Mouse (Mus musculus) ES-E14 (cell line): ENCODE data around the gene Map2k6. TPM values are rescaled to one million over a fixed set of nuclear protein-coding genes. Genes with fewer than 3 reads are reported as not detected.

Experiments used
- DNase-seq: peaks from one replicate; pipeline ENCODE4 v3.0.0-alpha.2; 2013; ENCODE audit warnings: low read depth, low spot score
- H3K27ac ChIP-seq: 2 replicates; pipeline ENCODE4 v1.5.1; 2012; ENCODE audit warnings: low read depth, mild to moderate bottlenecking, low read length, moderate library complexity, mixed read lengths; ENCODE audit not compliant: poor library complexity, insufficient read depth, severe bottlenecking
- H3K36me3 ChIP-seq: 2 replicates; pipeline ENCODE4 v1.6.1; 2012; ENCODE audit warnings: mild to moderate bottlenecking, low read length, moderate library complexity, mixed read lengths; ENCODE audit not compliant: control insufficient read depth, poor library complexity, insufficient read depth, severe bottlenecking
- H3K4me1 ChIP-seq, 2 experiments: fragments of 150-350 bp in 1 of 2; sonication (generic) in 1 of 2; 2 replicates each; pipeline ENCODE4 v1.6.1; 2012; ENCODE audit warnings: low read length in 2 of 2, mild to moderate bottlenecking in 1 of 2, mixed read lengths in 1 of 2; ENCODE audit not compliant: control insufficient read depth in 2 of 2, insufficient read depth in 2 of 2, poor library complexity in 1 of 2
- H3K4me3 ChIP-seq, 2 experiments: fragments of 150-350 bp in 1 of 2; sonication (generic) in 1 of 2; 2 replicates each; pipeline ENCODE4 v1.5.1; 2012; ENCODE audit warnings: low read length in 2 of 2, low read depth in 1 of 2, mild to moderate bottlenecking in 1 of 2, mixed read lengths in 1 of 2; ENCODE audit not compliant: insufficient read depth in 1 of 2, poor library complexity in 1 of 2, severe bottlenecking in 1 of 2
- H3K9ac ChIP-seq: 2 replicates; pipeline ENCODE4 v1.6.1; 2012; ENCODE audit warnings: low read depth, mild to moderate bottlenecking, low read length, mixed read lengths; ENCODE audit not compliant: poor library complexity, insufficient read depth, severe bottlenecking
- H3K9me3 ChIP-seq: fragments of 150-350 bp; sonication (generic); 2 replicates; pipeline ENCODE4 v1.6.1; 2012; ENCODE audit warnings: low read depth, mild to moderate bottlenecking, low read length; ENCODE audit not compliant: control insufficient read depth, insufficient read depth
- CHD2 ChIP-seq: IDR thresholded peaks from 2 replicates; pipeline ENCODE4 v1.6.1; 2014; ENCODE audit warnings: mild to moderate bottlenecking, low read depth, low read length, inconsistent platforms
- HCFC1 ChIP-seq: IDR thresholded peaks from 2 replicates; pipeline ENCODE4 v1.6.1; 2012; ENCODE audit warnings: low read length, inconsistent platforms, borderline replicate concordance; ENCODE audit not compliant: insufficient read depth
- MAFK ChIP-seq: IDR thresholded peaks from 2 replicates; pipeline ENCODE4 v1.6.1; 2014; ENCODE audit warnings: mild to moderate bottlenecking, low read depth, low read length, inconsistent platforms; ENCODE audit not compliant: insufficient read depth
- ZC3H11A ChIP-seq: IDR thresholded peaks from 2 replicates; pipeline ENCODE4 v1.6.1; 2012; ENCODE audit warnings: low read depth, mild to moderate bottlenecking, inconsistent platforms, low read length, borderline replicate concordance
- ZNF384 ChIP-seq: IDR thresholded peaks from 2 replicates; pipeline ENCODE4 v1.6.1; 2012; ENCODE audit warnings: low read depth, low read length, inconsistent platforms
- in situ Hi-C, 2 experiments: fragments of 600-800 bp; cut with MboI; formaldehyde crosslinking; loops; one replicate each; pipeline ENCODE4 v1.15.1; 2025; ENCODE audit warnings: low sequenced_read_pairs in 2 of 2, inconsistent platforms in 1 of 2; ENCODE audit not compliant: unreplicated experiment in 2 of 2
- total RNA-seq: library from RNA; depleted of rRNA; stranded (reverse); fragments of 300-350 nt; gene quantifications from 2 replicates; pipeline ENCODE4 v1.2.3, GENCODE M21; 2012

The Map2k6 gene
- total RNA-seq, 1 experiment, result 9.8 TPM

- Histone ChIP-seq H3K36me3 (no peaks in the 10 kb centered on the region), H3K27ac (no peak overlapping the region), H3K4me3 (no peak overlapping the region), H3K9ac (no peak overlapping the region), H3K4me1 (peaks cover 0 to 2% of the 10 kb centered on the region in 2 experiments; a peak in 1 of 4 replicates), H3K9me3 (no peaks in the 10 kb centered on the region)
- no peak for DNase-seq
- no peak for TF ChIP-seq ZC3H11A
- no peak for TF ChIP-seq MAFK
- TF ChIP-seq ZNF384, result no peak
- no peak for TF ChIP-seq HCFC1
- TF ChIP-seq CHD2, result no peak
- in situ Hi-C loops, result loop anchor here in 1 of 2 experiments (10.0 kb wide), 1 partner anchor 120 kb away; no protein-coding TSS in a partner anchor
Measured at GRCm38 (mm10) chr11:110484426-110484825, 85.5 kb downstream of the Map2k6 start.

GRCm38 (mm10) chr11:110485081-110485480, 86.2 kb downstream of the Map2k6 start:
- Histone ChIP-seq H3K9me3 (no peaks in the 10 kb centered on the region), H3K27ac (no peak overlapping the region), H3K4me1 (peaks cover 0 to 2% of the 10 kb centered on the region in 2 experiments; a peak in 1 of 4 replicates), H3K4me3 (no peak overlapping the region), H3K36me3 (no peaks in the 10 kb centered on the region), H3K9ac (no peak overlapping the region)
- TF ChIP-seq HCFC1, result no peak
- no peak for TF ChIP-seq MAFK
- TF ChIP-seq CHD2, result no peak
- TF ChIP-seq ZNF384, result no peak
- no peak for TF ChIP-seq ZC3H11A
- in situ Hi-C loops, result loop anchor here in 1 of 2 experiments (10.0 kb wide), 1 partner anchor 120 kb away; no protein-coding TSS in a partner anchor
- no peak for DNase-seq

- H3K27ac ChIP-seq, result no peak overlapping the region
- no peaks in the 10 kb centered on the region for H3K9me3 ChIP-seq
- H3K9ac ChIP-seq, result no peak overlapping the region
- DNase-seq, result no peak
- H3K36me3 ChIP-seq, result no peaks in the 10 kb centered on the region
- in situ Hi-C loops, result loop anchor here in 1 of 2 experiments (10.0 kb wide), 1 partner anchor 123 kb away; no protein-coding TSS in a partner anchor
- no peak for TF ChIP-seq ZC3H11A
- TF ChIP-seq HCFC1, result no peak
- TF ChIP-seq MAFK, result no peak
- no peak for TF ChIP-seq CHD2
- TF ChIP-seq ZNF384, result no peak
- H3K4me3 ChIP-seq, result no peak overlapping the region
- H3K4me1 ChIP-seq, result peaks cover 0 to 2% of the 10 kb centered on the region in 2 experiments; a peak in 1 of 4 replicates
Measured at GRCm38 (mm10) chr11:110487796-110488195, 88.9 kb downstream of the Map2k6 start.

GRCm38 (mm10) chr11:110488301-110488700, 89.4 kb downstream of the Map2k6 start:
- no peak for DNase-seq
- Histone ChIP-seq H3K4me3 (no peak overlapping the region), H3K9ac (no peak overlapping the region), H3K9me3 (no peaks in the 10 kb centered on the region), H3K36me3 (no peaks in the 10 kb centered on the region), H3K27ac (no peak overlapping the region), H3K4me1 (no peaks in the 10 kb centered on the region)
- TF ChIP-seq MAFK (no peak), CHD2 (no peak), ZC3H11A (no peak), ZNF384 (no peak), HCFC1 (no peak)
- in situ Hi-C loops, result loop anchor here in 1 of 2 experiments (10.0 kb wide), 1 partner anchor 124 kb away; no protein-coding TSS in a partner anchor
